Mouse (Mus musculus): Measurements from ENCODE around the gene Mrpl49.
"Not testable (repeated sequence)": the region's sequence is repeated elsewhere in the genome, so short reads cannot be mapped to it uniquely, and the experiment has no call there.

Gene Mrpl49

DNA sequence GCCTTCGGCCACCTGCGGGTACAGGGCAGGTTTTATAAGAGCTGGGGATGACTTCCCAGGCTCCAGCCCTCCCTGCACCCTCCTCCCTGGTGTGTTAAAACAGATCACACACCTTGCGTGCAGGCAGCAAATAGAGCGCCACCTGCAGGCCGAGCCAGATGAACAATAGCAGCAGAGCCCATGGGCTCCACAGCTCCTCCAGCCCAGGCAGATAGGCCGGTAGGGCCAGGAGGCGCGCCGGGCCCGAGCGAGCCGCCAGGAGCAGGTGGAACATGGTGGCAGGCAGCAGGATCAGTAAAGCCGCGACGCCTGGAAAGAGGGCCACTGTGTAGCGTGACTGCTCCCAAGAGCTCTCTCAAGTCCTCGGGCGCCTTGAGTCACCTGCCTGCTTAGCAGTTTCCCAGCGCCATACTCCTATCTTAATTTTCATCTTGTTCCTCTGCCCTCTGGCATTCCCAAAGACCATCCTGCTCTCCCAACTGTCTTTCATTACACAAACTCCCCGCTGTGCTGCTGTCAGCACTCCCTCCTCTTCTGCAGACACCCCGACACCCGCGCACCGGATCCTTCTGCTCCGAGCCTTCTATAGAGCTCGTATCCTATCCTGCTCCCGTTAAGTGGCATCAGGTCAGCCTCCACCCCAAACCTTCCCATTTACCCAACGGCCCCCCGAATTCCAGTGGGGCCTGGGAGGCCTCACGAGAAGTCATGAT lies 9.6 kb upstream of the Mrpl49 start:
- DNase-seq (ENCODE audit: low spot score in 2 of 2) = peak; percentile 83 to 89

GRCm38 (mm10) chr19:6066571-6066970 lies 9.0 kb upstream of the Mrpl49 start:
- peak in 1 of 2 experiments; percentile 20 for DNase-seq (ENCODE audit: low spot score in 2 of 2)

- DNase-seq (ENCODE audit: low spot score in 2 of 2) = no peak
Observed at GRCm38 (mm10) chr19:6063081-6063480, 5.5 kb upstream of the Mrpl49 start.

GRCm38 (mm10) chr19:6062418-6062817 lies 4.8 kb upstream of the Mrpl49 start:
- no peak for DNase-seq (ENCODE audit: low spot score in 2 of 2)

DNA sequence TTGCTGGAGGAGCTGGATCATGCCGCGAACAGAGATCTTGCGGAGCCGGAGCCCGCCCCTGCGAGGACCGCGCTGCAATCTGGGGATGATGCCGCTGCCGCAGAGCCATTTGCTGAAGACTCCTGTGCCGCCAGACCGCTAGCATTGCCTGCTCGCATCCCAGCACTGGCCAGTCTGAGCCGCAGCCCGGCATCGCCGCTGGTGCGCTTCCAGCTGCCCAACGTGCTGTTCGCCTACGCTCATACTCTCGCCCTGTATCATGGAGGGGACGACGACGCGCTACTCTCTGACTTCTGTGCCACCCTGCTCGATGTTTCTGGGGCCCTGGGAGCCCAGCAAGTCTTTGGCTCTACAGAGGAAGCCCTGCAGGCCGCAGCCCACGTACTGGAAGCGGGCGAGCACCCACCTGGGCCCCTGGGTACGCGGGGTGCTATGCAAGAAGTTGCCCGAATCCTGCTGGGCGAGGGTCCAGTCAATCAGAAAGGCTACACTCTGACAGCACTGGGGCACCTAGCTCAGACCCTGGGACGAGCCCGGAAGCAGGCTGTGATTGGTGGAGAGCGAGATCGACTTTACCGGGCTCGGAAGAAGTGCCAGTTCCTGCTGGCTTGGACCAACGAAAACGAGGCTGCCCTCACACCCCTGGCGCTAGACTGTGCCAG lies 4.2 kb upstream of the Mrpl49 start:
- DNase-seq (ENCODE audit: low spot score in 2 of 2) = peak; percentile 35 to 42

GRCm38 (mm10) chr19:6061021-6061533 lies 3.5 kb upstream of the Mrpl49 start, which contains the start of gene Znhit2:
Gene Znhit2 (plus strand): TSS chr19:6061192.
- DNase-seq (ENCODE audit: low spot score in 2 of 2) = peak; percentile 95 to 96

DNA sequence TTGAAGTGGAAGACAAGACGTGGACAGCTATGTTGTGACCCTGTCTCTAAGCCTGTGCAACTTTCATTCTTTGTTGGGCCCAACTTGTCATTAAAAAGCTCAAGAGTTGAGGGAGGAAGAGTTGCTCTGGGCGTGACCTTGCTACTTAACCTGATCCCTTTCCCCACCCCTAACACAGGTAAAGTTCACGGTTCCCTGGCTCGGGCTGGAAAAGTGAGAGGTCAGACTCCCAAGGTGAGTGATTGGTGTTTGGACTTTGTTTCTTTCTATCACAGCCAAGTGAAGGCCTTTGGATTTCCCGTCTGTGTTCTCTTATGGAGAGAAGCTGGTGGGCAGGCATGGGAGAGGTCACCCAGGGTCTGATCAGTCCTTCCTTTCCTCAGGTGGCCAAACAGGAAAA lies 1.4 kb upstream of the Mrpl49 start:
- DNase-seq (ENCODE audit: low spot score in 2 of 2) = no peak

GRCm38 (mm10) chr19:6058513-6058912 lies 928 bp upstream of the Mrpl49 start:
- DNase-seq (ENCODE audit: low spot score in 2 of 2) = no peak

GRCm38 (mm10) chr19:6056696-6057095 lies 889 bp downstream of the Mrpl49 start:
- DNase-seq (ENCODE audit: low spot score in 2 of 2) = no peak

DNA sequence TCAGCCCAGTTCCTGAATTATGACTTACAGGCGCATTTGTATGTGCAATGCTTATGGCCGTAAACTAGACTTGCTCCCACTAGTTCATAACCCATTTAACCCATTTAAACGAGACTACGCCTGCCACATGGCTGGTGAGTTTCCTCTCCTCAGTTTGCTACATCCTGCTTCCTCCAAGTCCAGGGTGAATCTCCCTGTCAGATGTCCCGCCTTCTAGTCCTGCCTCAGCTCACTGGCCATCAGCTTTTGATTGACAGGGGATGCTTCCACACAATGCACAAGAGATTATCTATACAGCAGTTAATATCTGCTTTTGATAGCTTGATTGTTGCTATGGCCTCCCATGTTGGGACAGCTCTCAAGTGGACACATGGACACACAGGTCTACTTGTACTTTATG lies 3.3 kb downstream of the Mrpl49 start:
- DNase-seq (ENCODE audit: low spot score in 2 of 2) = no peak

GRCm38 (mm10) chr19:6052516-6052915 lies 5.1 kb downstream of the Mrpl49 start:
- no peak for DNase-seq (ENCODE audit: low spot score in 2 of 2)

DNA sequence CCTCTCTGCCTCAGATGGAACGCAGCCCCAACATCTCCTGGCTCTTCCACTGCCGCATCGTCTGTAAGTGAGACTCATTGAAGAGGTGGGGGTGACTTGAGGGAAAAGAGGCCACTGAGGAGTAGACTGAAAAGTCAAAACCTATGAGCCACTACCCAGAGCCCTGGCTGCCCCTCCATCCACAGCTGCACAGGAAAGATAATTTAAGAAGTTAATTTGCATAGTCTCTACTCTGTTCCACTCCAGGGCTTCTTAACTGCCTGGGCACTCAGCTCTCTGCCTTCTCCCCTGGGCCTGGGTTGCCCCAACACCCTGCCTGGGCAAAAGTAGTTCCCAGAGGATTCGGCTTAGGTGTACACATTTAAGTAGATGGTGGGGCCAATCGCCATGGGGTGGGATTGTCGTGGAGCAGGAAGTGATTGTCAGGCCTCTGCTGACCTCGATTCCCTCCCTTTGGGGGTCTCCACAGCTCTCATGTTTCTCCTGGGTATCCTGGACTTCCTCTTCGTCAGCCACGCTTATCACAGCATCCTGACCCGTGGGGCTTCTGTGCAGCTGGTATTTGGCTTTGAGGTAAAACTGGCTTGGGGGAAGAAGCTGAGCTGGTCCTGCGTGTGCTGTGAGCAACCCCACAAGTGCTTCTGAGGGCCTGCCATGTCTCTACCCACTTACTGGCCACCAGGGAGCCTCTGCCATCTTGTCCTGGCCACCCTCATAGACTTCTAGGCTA lies 8.7 kb downstream of the Mrpl49 start:
- no peak for DNase-seq (ENCODE audit: low spot score in 2 of 2)

GRCm38 (mm10) chr19:6047899-6048166 lies 9.8 kb downstream of the Mrpl49 start:
- no peak for DNase-seq (ENCODE audit: low spot score in 2 of 2)

- DNase-seq (ENCODE audit: low spot score in 2 of 2) = no peak
Observed at GRCm38 (mm10) chr19:6047154-6047898, 10.3 kb downstream of the Mrpl49 start.

GRCm38 (mm10) chr19:6046294-6047153 lies 11.1 kb downstream of the Mrpl49 start, which contains the start of gene Syvn1:
Gene Syvn1 (plus strand): TSS chr19:6046576.
- DNase-seq (ENCODE audit: low spot score in 2 of 2) = peak; percentile 93 to 94

GRCm38 (mm10) chr19:6045366-6046293 lies 12.0 kb downstream of the Mrpl49 start:
- DNase-seq (ENCODE audit: low spot score in 2 of 2) = no peak

DNA sequence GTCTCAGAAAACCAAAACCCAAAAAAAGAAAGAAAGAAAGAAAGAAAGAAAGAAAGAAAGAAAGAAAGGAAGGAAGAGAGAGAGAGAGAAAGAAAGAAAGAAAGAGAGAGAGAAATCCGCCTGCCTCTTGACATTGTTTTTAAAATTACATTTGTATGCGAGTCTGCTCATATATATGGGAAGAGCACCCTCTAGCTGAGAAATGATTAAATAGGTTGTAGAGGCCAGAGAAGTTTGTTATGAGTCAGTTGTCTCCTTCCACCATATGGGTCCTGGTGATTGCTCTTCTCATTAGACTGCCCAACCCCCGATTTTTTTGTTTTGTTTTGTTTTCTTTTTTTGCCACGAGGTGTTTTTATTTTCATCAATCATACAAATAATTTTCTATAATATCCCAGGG lies 13.5 kb downstream of the Mrpl49 start:
- not testable (repeated sequence) for DNase-seq (ENCODE audit: low spot score in 2 of 2)

GRCm38 (mm10) chr19:6042293-6042692 lies 15.3 kb downstream of the Mrpl49 start:
- DNase-seq (ENCODE audit: low spot score in 2 of 2) = no peak

GRCm38 (mm10) chr19:6040002-6040401 lies 17.6 kb downstream of the Mrpl49 start:
- DNase-seq (ENCODE audit: low spot score in 2 of 2) = no peak

GRCm38 (mm10) chr19:6038326-6038725 lies 19.3 kb downstream of the Mrpl49 start:
- DNase-seq (ENCODE audit: low spot score in 2 of 2) = no peak
